Mouse (Mus musculus) limb, embryonic 10.5 days (tissue): ENCODE measurements around the gene Wnt9b. TPM values are rescaled to one million over a fixed set of nuclear protein-coding genes. Genes with fewer than 3 reads are reported as not detected.
A peak's percentile ranks its signal among the peaks of the same experiment; 100 is the strongest.
"Not testable (repeated sequence)": the region's sequence is repeated elsewhere in the genome, so short reads cannot be mapped to it uniquely, and the experiment has no call there.

Experiments used
- DNase-seq: peaks from one replicate; pipeline ENCODE4 v3.0.0-alpha.2; 2017; ENCODE audit warnings: low spot score
- H3K27ac ChIP-seq: fragments of 300-500 bp; sonication (generic); 2 replicates; pipeline ENCODE4 v1.5.1; 2016; ENCODE audit warnings: mild to moderate bottlenecking
- H3K27me3 ChIP-seq: fragments of 300-500 bp; sonication (generic); 2 replicates; pipeline ENCODE4 v1.6.1; 2016; ENCODE audit warnings: low read depth, mild to moderate bottlenecking; ENCODE audit not compliant: poor library complexity, severe bottlenecking
- H3K36me3 ChIP-seq: fragments of 300-500 bp; sonication (generic); 2 replicates; pipeline ENCODE4 v1.6.1; 2016; ENCODE audit warnings: mild to moderate bottlenecking, moderate library complexity
- H3K4me1 ChIP-seq: fragments of 300-500 bp; sonication (generic); 2 replicates; pipeline ENCODE4 v1.6.1; 2016
- H3K4me3 ChIP-seq: fragments of 300-500 bp; sonication (generic); 2 replicates; pipeline ENCODE4 v1.5.1; 2016; ENCODE audit warnings: mild to moderate bottlenecking, moderate library complexity
- H3K9me3 ChIP-seq: fragments of 300-500 bp; sonication (generic); replicated peaks from 2 replicates; pipeline ENCODE4 v1.6.1; 2016; ENCODE audit warnings: mild to moderate bottlenecking
- WGBS: fragments of 180-500 bp; shearing (Covaris S2); methylation state at CpG from one replicate; pipeline ENCODE4 v1.1.7; 2016; 5-methylcytosine and 5-hydroxymethylcytosine counted together
- polyA plus RNA-seq: library from polyadenylated mRNA; unstranded; fragments of >200 nt; fragmentation: Nextera tagmentation; extraction: Ambion mirVana; gene quantifications from 2 replicates; pipeline ENCODE4 v1.2.1, GENCODE M21; 2016

The Wnt9b gene
- polyA plus RNA-seq, result 1.1 and 1.2 TPM in 2 replicates

- Histone ChIP-seq H3K27ac (0 out of 2 replicates have a peak within 1 kb of the TSS, but pooled peaks have one; percentile 12), H3K27me3 (peaks cover 97% of the 10 kb centered on the region), H3K4me1 (peaks cover 11% of the 10 kb centered on the region), H3K9me3 (no peaks in the 10 kb centered on the region), H3K4me3 (peak within 1 kb of the TSS; percentile 54), H3K36me3 (no peaks in the 10 kb centered on the region)
- under 1% methylated on average over 64 of the region's 68 CpGs for WGBS
- peak; percentile 66 for DNase-seq
Observed at GRCm38 (mm10) chr11:103749306-103750089, at the start of gene Wnt9b. Gene Wnt9b (minus strand): TSS chr11:103749821.

- H3K27ac ChIP-seq, result no peak overlapping the region
- peaks cover 54% of the 10 kb centered on the region for H3K27me3 ChIP-seq
- 87% methylated on average over 5 of the region's 5 CpGs for WGBS
- no peak overlapping the region for H3K4me3 ChIP-seq
- no peaks in the 10 kb centered on the region for H3K4me1 ChIP-seq
- no peaks in the 10 kb centered on the region for H3K36me3 ChIP-seq
- no peaks in the 10 kb centered on the region for H3K9me3 ChIP-seq
- DNase-seq, result no peak
Observed at GRCm38 (mm10) chr11:103789951-103790350, 40.3 kb upstream of the Wnt9b start.

GRCm38 (mm10) chr11:103780152-103780551 lies 30.5 kb upstream of the Wnt9b start:
- no peak for DNase-seq
- no peaks in the 10 kb centered on the region for H3K9me3 ChIP-seq
- no peaks in the 10 kb centered on the region for H3K36me3 ChIP-seq
- H3K4me3 ChIP-seq, result no peak overlapping the region
- H3K27ac ChIP-seq, result no peak overlapping the region
- peaks cover 17% of the 10 kb centered on the region; the same call in 1 of the 2 replicates for H3K4me1 ChIP-seq
- peaks cover 64% of the 10 kb centered on the region for H3K27me3 ChIP-seq
- whole genome bisulfite sequencing, result 39% methylated on average over 9 of the region's 9 CpGs

- Histone ChIP-seq H3K9me3 (no peaks in the 10 kb centered on the region), H3K4me1 (peaks cover 39% of the 10 kb centered on the region), H3K27me3 (peaks cover 98% of the 10 kb centered on the region), H3K36me3 (no peaks in the 10 kb centered on the region), H3K27ac (no peak overlapping the region), H3K4me3 (peak overlapping the region; percentile 41)
- peak; percentile 60 for DNase-seq
- WGBS, result under 1% methylated on average over 19 of the region's 19 CpGs
Observed at GRCm38 (mm10) chr11:103774228-103774530, 24.6 kb upstream of the Wnt9b start.

GRCm38 (mm10) chr11:103773387-103774227 lies 24.0 kb upstream of the Wnt9b start, which contains the start of gene Wnt3:
Gene Wnt3 (plus strand): TSS chr11:103774150.
- H3K27ac ChIP-seq, result no peak within 1 kb of the TSS
- DNase-seq, result peak; percentile 70
- peak within 1 kb of the TSS; percentile 41 for H3K4me3 ChIP-seq
- no peaks in the 10 kb centered on the region for H3K9me3 ChIP-seq
- WGBS, result under 1% methylated on average over 60 of the region's 60 CpGs
- H3K27me3 ChIP-seq, result peaks cover 100% of the 10 kb centered on the region
- peaks cover 39% of the 10 kb centered on the region for H3K4me1 ChIP-seq
- H3K36me3 ChIP-seq, result no peaks in the 10 kb centered on the region

- DNase-seq, result peak; percentile 59
- Histone ChIP-seq H3K4me3 (peak overlapping the region; percentile 41), H3K4me1 (peaks cover 38% of the 10 kb centered on the region), H3K36me3 (no peaks in the 10 kb centered on the region), H3K9me3 (no peaks in the 10 kb centered on the region), H3K27ac (no peak overlapping the region), H3K27me3 (peaks cover 100% of the 10 kb centered on the region)
- under 1% methylated on average over 23 of the region's 23 CpGs for WGBS
Observed at GRCm38 (mm10) chr11:103772505-103773386, 23.1 kb upstream of the Wnt9b start.

GRCm38 (mm10) chr11:103771160-103771817 lies 21.7 kb upstream of the Wnt9b start:
- DNase-seq, result no peak
- no peaks in the 10 kb centered on the region for H3K36me3 ChIP-seq
- peaks cover 99% of the 10 kb centered on the region for H3K27me3 ChIP-seq
- H3K9me3 ChIP-seq, result no peaks in the 10 kb centered on the region
- 1% methylated on average over 19 of the region's 19 CpGs for WGBS
- peaks cover 34% of the 10 kb centered on the region for H3K4me1 ChIP-seq
- no peak overlapping the region for H3K4me3 ChIP-seq
- H3K27ac ChIP-seq, result no peak overlapping the region

- peaks cover 12% of the 10 kb centered on the region for H3K4me1 ChIP-seq
- no peaks in the 10 kb centered on the region for H3K36me3 ChIP-seq
- no peak overlapping the region for H3K27ac ChIP-seq
- H3K4me3 ChIP-seq, result no peak overlapping the region
- no peak for DNase-seq
- 8% methylated on average over 6 of the region's 6 CpGs for WGBS
- H3K27me3 ChIP-seq, result peaks cover 61% of the 10 kb centered on the region
- no peaks in the 10 kb centered on the region for H3K9me3 ChIP-seq
Observed at GRCm38 (mm10) chr11:103765556-103766011, 16.0 kb upstream of the Wnt9b start.

GRCm38 (mm10) chr11:103764601-103765000 lies 15.0 kb upstream of the Wnt9b start:
- Histone ChIP-seq H3K4me3 (no peak overlapping the region), H3K36me3 (no peaks in the 10 kb centered on the region), H3K4me1 (peaks cover 12% of the 10 kb centered on the region), H3K27me3 (peaks cover 52% of the 10 kb centered on the region), H3K9me3 (no peaks in the 10 kb centered on the region), H3K27ac (no peak overlapping the region)
- no peak for DNase-seq
- WGBS, result 62% methylated on average over 6 of the region's 6 CpGs

GRCm38 (mm10) chr11:103763410-103764163 lies 14.0 kb upstream of the Wnt9b start:
- DNase-seq, result no peak
- Histone ChIP-seq H3K36me3 (no peaks in the 10 kb centered on the region), H3K4me1 (peaks cover 12% of the 10 kb centered on the region), H3K27ac (no peak overlapping the region), H3K27me3 (peaks cover 47% of the 10 kb centered on the region), H3K9me3 (no peaks in the 10 kb centered on the region), H3K4me3 (no peak overlapping the region)
- 30% methylated on average over 10 of the region's 10 CpGs for WGBS

- H3K9me3 ChIP-seq, H3K27ac ChIP-seq, DNase-seq, H3K4me3 ChIP-seq, H3K36me3 ChIP-seq: not testable (repeated sequence)
- H3K27me3 ChIP-seq, result peaks cover 26% of the 10 kb centered on the region
- 85% methylated on average over 5 of the region's 5 CpGs for WGBS
- H3K4me1 ChIP-seq, result peaks cover 12% of the 10 kb centered on the region
Observed at GRCm38 (mm10) chr11:103760891-103761290, 11.3 kb upstream of the Wnt9b start.
